ENCODE assay signal across 16 mouse cellular contexts in genomic region chr7:25086656-25087055, GRCm38 (mm10). TPM values are rescaled to one million over a fixed set of nuclear protein-coding genes. Genes with fewer than 3 reads are reported as not detected.
DNase-seq lines count a peak whose midpoint lies in the region; ATAC-seq and TF ChIP-seq lines count a peak whose summit lies in the region.
"Had no signal": no experiment of that assay in that cellular context is flagged by ENCODE, and none has a peak within 500 bp of the region (broad histone marks: within the 10 kb centered on the region; RNA-seq: fewer than 3 reads in every experiment).

No protein-coding gene starts in this region.

- H3K27ac ChIP-seq in hindbrain, embryonic 15.5 days (replicated peaks) = no peak overlapping the region
- no peak overlapping the region for H3K27ac ChIP-seq in hindbrain, embryonic 11.5 days (ENCODE audit: low read depth, low read length)
- no peak overlapping the region for H3K27ac ChIP-seq in lung, postnatal 0 days (ENCODE audit: low read length)
- H3K27ac ChIP-seq: intestine, embryonic 15.5 days; limb, embryonic 10.5 days had no signal

- H3K36me3 ChIP-seq in hindbrain, embryonic 15.5 days = peaks cover 36% of the 10 kb centered on the region
- H3K36me3 ChIP-seq in hindbrain, embryonic 11.5 days (ENCODE audit: control insufficient read depth, insufficient read depth, low read length) = peaks cover 14% of the 10 kb centered on the region; the same call in 1 of the 2 replicates
- 0 out of 2 replicates have a peak, but pooled peaks cover 8% of the 10 kb centered on the region for H3K36me3 ChIP-seq in lung, postnatal 0 days (ENCODE audit: insufficient read depth, low read length)

- no peak for DNase-seq in hindbrain, embryonic 11.5 days (ENCODE audit: low spot score)
- no peak for DNase-seq in lung, postnatal 0 days (ENCODE audit: low spot score)
- no peak for DNase-seq in lung, postnatal 36 days
- peak; percentile 31 for DNase-seq in NIH3T3 (ENCODE audit: low read depth)
- peak; percentile 42 for DNase-seq in retina, embryonic 14.5 days (ENCODE audit: low spot score)
- DNase-seq in frontal cortex, postnatal 14 days (ENCODE audit: low spot score in 2 of 2) = no peak
- DNase-seq in left cerebral cortex, postnatal 10 days (ENCODE audit: extremely low spot score in 1 of 2, low spot score in 2 of 2) = no peak
- DNase-seq: adrenal gland, postnatal 25 days; cerebellum, adult 11 months; gastrocnemius, postnatal 36 days; heart, postnatal 10 days; thymus, adult 18-20 months had no signal

- 53% methylated on average over 3 of the region's 3 CpGs for WGBS in hindbrain, embryonic 15.5 days
- 59% methylated on average over 3 of the region's 3 CpGs for WGBS in hindbrain, embryonic 11.5 days
- WGBS in lung, postnatal 0 days = 44% methylated on average over 3 of the region's 3 CpGs

- peak; percentile 60 for TF ChIP-seq CTCF in lung, postnatal 0 days (IDR thresholded peaks at IDR 0.05)

- H3K9ac ChIP-seq in hindbrain, embryonic 15.5 days = no peak overlapping the region
- H3K9ac ChIP-seq in hindbrain, embryonic 11.5 days (ENCODE audit: low read depth, low read length) = no peak overlapping the region
- H3K9ac ChIP-seq in lung, postnatal 0 days (replicated peaks; ENCODE audit: low read depth) = no peak overlapping the region
- H3K9ac ChIP-seq: intestine, embryonic 15.5 days had no signal

- no peak for TF ChIP-seq EP300 in lung, postnatal 0 days (IDR thresholded peaks at IDR 0.05)

- ATAC-seq in hindbrain, embryonic 15.5 days (ENCODE audit: low FRiP score, low read depth) = peak; percentile 32; the same call in 1 of the 2 replicates
- ATAC-seq in hindbrain, embryonic 11.5 days (ENCODE audit: low FRiP score) = no peak
- ATAC-seq in lung, postnatal 0 days = no peak
- ATAC-seq: intestine, embryonic 15.5 days had no signal

- intact Hi-C loops in left cerebral cortex, postnatal 10 days (cut with DNase I) = no loop called here

- H3K4me2 ChIP-seq in hindbrain, embryonic 15.5 days = no peak overlapping the region
- H3K4me2 ChIP-seq in hindbrain, embryonic 11.5 days (replicated peaks; ENCODE audit: low read depth, low read length) = no peak overlapping the region
- H3K4me2 ChIP-seq in lung, postnatal 0 days (replicated peaks; ENCODE audit: low read depth, low read length) = no peak overlapping the region
- H3K4me2 ChIP-seq: intestine, embryonic 15.5 days had no signal

- peaks cover 2% of the 10 kb centered on the region; the same call in 1 of the 2 replicates for H3K4me1 ChIP-seq in hindbrain, embryonic 15.5 days (replicated peaks)
- H3K4me1 ChIP-seq in hindbrain, embryonic 11.5 days (replicated peaks; ENCODE audit: control insufficient read depth, insufficient read depth, low read length) = peaks cover 6% of the 10 kb centered on the region; the same call in 1 of the 2 replicates
- H3K4me1 ChIP-seq in lung, postnatal 0 days (ENCODE audit: insufficient read depth, low read depth, low read length) = peaks cover 4% of the 10 kb centered on the region; the same call in 1 of the 2 replicates

- H3K4me3 ChIP-seq in hindbrain, embryonic 15.5 days = no peak overlapping the region
- H3K4me3 ChIP-seq in hindbrain, embryonic 11.5 days (ENCODE audit: low read depth, low read length) = no peak overlapping the region
- H3K4me3 ChIP-seq in lung, postnatal 0 days (ENCODE audit: low read depth, low read length) = no peak overlapping the region
- H3K4me3 ChIP-seq: embryonic facial prominence, embryonic 10.5 days; intestine, embryonic 15.5 days; limb, embryonic 10.5 days had no signal

- H3K27me3 ChIP-seq in hindbrain, embryonic 15.5 days = no peaks in the 10 kb centered on the region
- no peaks in the 10 kb centered on the region for H3K27me3 ChIP-seq in hindbrain, embryonic 11.5 days (ENCODE audit: control insufficient read depth, insufficient read depth, low read length)
- no peaks in the 10 kb centered on the region for H3K27me3 ChIP-seq in lung, postnatal 0 days (replicated peaks; ENCODE audit: insufficient read depth, low read length)
- H3K27me3 ChIP-seq: intestine, embryonic 15.5 days had no signal

- no peaks in the 10 kb centered on the region for H3K9me3 ChIP-seq in hindbrain, embryonic 15.5 days
- H3K9me3 ChIP-seq in hindbrain, embryonic 11.5 days (ENCODE audit: control insufficient read depth, low read length) = no peaks in the 10 kb centered on the region
- no peaks in the 10 kb centered on the region for H3K9me3 ChIP-seq in lung, postnatal 0 days (ENCODE audit: low read length)
- H3K9me3 ChIP-seq: embryonic facial prominence, embryonic 10.5 days; intestine, embryonic 15.5 days; limb, embryonic 10.5 days had no signal

RNA-seq across cellular contexts. Expression of gene Zfp574, which starts 14.3 kb away (rescaled TPM):
- 33.9 and 37.7 TPM in 2 replicates for polyA plus RNA-seq in hindbrain, embryonic 15.5 days (2015; fragmentation: Nextera tagmentation; extraction: Ambion mirVana)
- 17.9 and 19.9 TPM in 2 replicates for polyA plus RNA-seq in hindbrain, embryonic 11.5 days (2014; fragmentation: Nextera tagmentation; extraction: Ambion mirVana)
- 19.8 and 20.1 TPM in 2 replicates for polyA plus RNA-seq in lung, postnatal 0 days (2015; fragmentation: Nextera tagmentation; extraction: Ambion mirVana)
- total RNA-seq in left cerebral cortex, postnatal 10 days (2021) = 10 to 100 TPM; 26.0 to 27.1 TPM

RNA-seq across cellular contexts. Expression of gene Grik5, which starts 14.5 kb away (rescaled TPM):
- polyA plus RNA-seq in hindbrain, embryonic 15.5 days (2015; fragmentation: Nextera tagmentation; extraction: Ambion mirVana) = 18.3 and 18.5 TPM in 2 replicates
- 8.9 and 14.4 TPM in 2 replicates for polyA plus RNA-seq in hindbrain, embryonic 11.5 days (2014; fragmentation: Nextera tagmentation; extraction: Ambion mirVana)
- polyA plus RNA-seq in lung, postnatal 0 days (2015; fragmentation: Nextera tagmentation; extraction: Ambion mirVana) = 1.9 and 2.9 TPM in 2 replicates
- 100 to 1,000 TPM; 226 to 237 TPM for total RNA-seq in left cerebral cortex, postnatal 10 days (2021)

Comparison
In these comparisons a context has a peak if more than half of its experiments do, and no peak if none do; other contexts are left out.
1. DNase-seq: peak in NIH3T3 (single experiment) and retina, embryonic 14.5 days (single experiment); none in hindbrain, embryonic 11.5 days (single experiment), lung, postnatal 0 days (single experiment), lung, postnatal 36 days (single experiment), frontal cortex, postnatal 14 days (0 of 2) and left cerebral cortex, postnatal 10 days (0 of 2).